Mouse (Mus musculus) intestine, embryonic 14.5 days (tissue): ENCODE measurements at regions not wholly inside any gene's neighbourhood (a gene's known extent, or its start where the extent isn't known, plus 50 kb on each side); places are given as distances from the start of the nearest gene placed in this dataset.
"Not testable (repeated sequence)": the region's sequence is repeated elsewhere in the genome, so short reads cannot be mapped to it uniquely, and the experiment has no call there.

ENCODE experiments used
- ATAC-seq: fragments of 200-750 bp; cut with Nextera tagmentation; replicated peaks from 2 replicates; pipeline ENCODE4 v1.8.0; 2017; ENCODE audit warnings: low read depth, moderate number of reproducible peaks, moderate TSS enrichment, moderate library complexity; ENCODE audit not compliant: low FRiP score, low TSS enrichment
- DNase-seq: peaks from one replicate; pipeline ENCODE4 v3.0.0-alpha.2; 2018; ENCODE audit warnings: low spot score
- H3K27ac ChIP-seq: fragments of 300-500 bp; sonication (generic); 2 replicates; pipeline ENCODE4 v1.5.1; 2014; ENCODE audit warnings: low read depth, mild to moderate bottlenecking, control low read depth
- H3K27me3 ChIP-seq: fragments of 300-500 bp; sonication (generic); replicated peaks from 2 replicates; pipeline ENCODE4 v1.6.1; 2014; ENCODE audit warnings: low read length, control low read depth; ENCODE audit not compliant: control insufficient read depth, insufficient read depth
- H3K36me3 ChIP-seq: fragments of 300-500 bp; sonication (generic); 2 replicates; pipeline ENCODE4 v1.6.1; 2014; ENCODE audit warnings: low read length, control low read depth; ENCODE audit not compliant: control insufficient read depth, insufficient read depth
- H3K4me1 ChIP-seq: fragments of 300-500 bp; sonication (generic); replicated peaks from 2 replicates; pipeline ENCODE4 v1.6.1; 2014; ENCODE audit warnings: low read length, control low read depth, mixed read lengths; ENCODE audit not compliant: control insufficient read depth, insufficient read depth
- H3K4me2 ChIP-seq: fragments of 300-500 bp; sonication (generic); 2 replicates; pipeline ENCODE4 v1.6.1; 2014; ENCODE audit warnings: low read length
- H3K4me3 ChIP-seq: fragments of 300-500 bp; sonication (generic); 2 replicates; pipeline ENCODE4 v1.5.1; 2014; ENCODE audit warnings: low read depth, low read length, control low read depth, mixed read lengths
- H3K9ac ChIP-seq: fragments of 300-500 bp; sonication (generic); 2 replicates; pipeline ENCODE4 v1.6.1; 2014; ENCODE audit warnings: mild to moderate bottlenecking, low read length
- H3K9me3 ChIP-seq: fragments of 300-500 bp; sonication (generic); 2 replicates; pipeline ENCODE4 v1.6.1; 2016; ENCODE audit warnings: low read length, control low read depth; ENCODE audit not compliant: control insufficient read depth
- WGBS: fragments of 180-500 bp; shearing (Covaris S2); extraction: QIAGEN DNeasy Blood & Tissue Kit; methylation state at CpG from one replicate; pipeline ENCODE4 v1.1.7; 2014; 5-methylcytosine and 5-hydroxymethylcytosine counted together

DNA sequence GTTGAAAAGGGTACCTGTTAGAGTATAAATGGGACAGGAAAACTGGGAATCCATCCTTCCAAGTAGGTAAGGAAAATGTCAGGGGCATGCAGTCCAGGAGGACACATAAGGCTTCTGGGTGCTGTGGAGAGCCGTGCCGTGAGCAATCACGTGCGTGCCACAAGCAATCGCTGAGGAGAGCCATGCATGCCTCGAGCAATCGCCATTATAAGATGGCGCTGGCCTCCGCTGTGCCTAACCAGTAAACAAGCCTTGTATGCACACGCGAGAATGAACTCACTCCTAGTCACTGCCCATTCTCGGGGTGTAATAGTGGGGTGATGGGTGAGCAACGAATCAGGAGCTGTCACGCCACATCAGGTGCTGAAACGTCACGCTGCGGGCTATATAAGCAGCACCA lies 210.0 kb downstream of the Rchy1 start:
- not testable (repeated sequence) for H3K27ac ChIP-seq, H3K4me2 ChIP-seq, H3K9me3 ChIP-seq, H3K36me3 ChIP-seq, H3K4me3 ChIP-seq, DNase-seq, ATAC-seq, H3K27me3 ChIP-seq, H3K9ac ChIP-seq
- H3K4me1 ChIP-seq: peaks cover 22% of the 10 kb centered on the region
- WGBS: 92% methylated on average over 17 of the region's 17 CpGs

DNA sequence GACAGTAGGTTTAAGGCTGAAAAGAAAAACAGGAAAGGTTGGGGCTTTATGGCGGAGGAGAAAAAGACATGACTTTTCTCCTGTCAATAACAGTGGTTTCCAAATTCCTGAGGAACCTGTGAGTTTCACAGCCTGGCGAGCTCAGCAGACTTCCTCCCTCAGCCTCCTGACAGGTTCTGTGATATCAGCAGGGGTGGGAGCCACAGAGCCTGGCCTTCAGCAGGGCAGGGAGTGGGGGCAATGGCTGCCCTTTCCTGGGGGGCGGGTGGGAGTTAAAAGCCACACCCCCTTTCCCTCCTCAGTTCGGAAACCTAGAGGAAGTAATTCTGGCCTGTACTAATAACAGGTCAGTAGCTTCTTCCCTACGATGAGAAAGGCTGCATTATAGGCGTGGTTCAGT lies 211.7 kb downstream of the Rchy1 start:
- Histone ChIP-seq H3K36me3 (no peaks in the 10 kb centered on the region), H3K27ac (no peak overlapping the region), H3K27me3 (no peaks in the 10 kb centered on the region), H3K4me3 (no peak overlapping the region), H3K9ac (no peak overlapping the region), H3K4me1 (peaks cover 21% of the 10 kb centered on the region), H3K4me2 (no peak overlapping the region), H3K9me3 (no peaks in the 10 kb centered on the region)
- no peak for DNase-seq
- 44% methylated on average over 6 of the region's 6 CpGs for whole genome bisulfite sequencing
- no peak for ATAC-seq

DNA sequence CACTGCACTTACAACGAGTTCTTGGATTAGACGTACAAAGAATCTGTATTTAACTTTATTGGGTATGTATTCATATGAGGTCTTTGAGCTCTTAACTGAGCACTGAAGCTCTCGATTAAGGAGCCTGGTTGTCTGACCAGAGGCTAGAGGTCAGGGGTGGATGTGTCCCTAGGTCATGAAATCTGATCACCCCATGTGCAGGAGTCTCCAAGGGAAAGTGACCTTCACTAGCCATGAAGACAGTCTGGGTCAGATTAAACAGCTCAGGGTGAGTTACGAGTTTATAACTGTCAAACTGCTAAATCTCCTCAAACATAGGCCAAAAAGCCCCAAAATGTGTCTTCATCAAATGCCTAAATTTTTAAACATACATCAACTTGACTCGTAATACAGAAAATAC lies 216.8 kb downstream of the Rchy1 start:
- Histone ChIP-seq H3K9me3 (no peaks in the 10 kb centered on the region), H3K4me1 (peaks cover 13% of the 10 kb centered on the region), H3K27me3 (0 out of 2 replicates have a peak, but pooled peaks cover 3% of the 10 kb centered on the region), H3K4me3 (no peak overlapping the region), H3K9ac (no peak overlapping the region), H3K4me2 (no peak overlapping the region), H3K36me3 (no peaks in the 10 kb centered on the region), H3K27ac (no peak overlapping the region)
- DNase-seq (no peak), ATAC-seq (no peak)
- WGBS: 50% methylated on average over 5 of the region's 5 CpGs

DNA sequence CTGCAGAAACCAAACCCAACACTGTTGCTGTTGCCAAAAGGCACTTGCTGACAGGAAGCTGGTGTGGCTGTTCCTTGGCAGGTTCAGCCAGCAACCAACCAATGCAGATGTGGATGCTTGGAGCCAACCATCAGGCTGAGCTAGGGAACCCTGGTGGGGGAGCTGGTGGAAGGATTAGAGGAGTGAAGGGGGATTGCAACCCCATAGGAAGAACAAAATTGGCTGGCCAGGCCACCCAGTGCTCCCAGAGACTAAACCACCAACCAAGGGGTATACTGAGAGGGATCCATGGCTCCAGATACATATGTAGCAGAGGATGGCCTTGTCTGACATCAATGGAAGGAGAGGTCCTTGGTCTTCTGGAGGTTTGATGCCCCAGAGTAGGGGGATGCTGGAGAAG lies 218.5 kb downstream of the Rchy1 start:
- Histone ChIP-seq H3K4me3 (no peak overlapping the region), H3K27ac (no peak overlapping the region), H3K36me3 (no peaks in the 10 kb centered on the region), H3K9ac (no peak overlapping the region), H3K9me3 (no peaks in the 10 kb centered on the region), H3K4me1 (peaks cover 12% of the 10 kb centered on the region), H3K27me3 (0 out of 2 replicates have a peak, but pooled peaks cover 3% of the 10 kb centered on the region), H3K4me2 (no peak overlapping the region)
- DNase-seq (no peak), ATAC-seq (no peak)

DNA sequence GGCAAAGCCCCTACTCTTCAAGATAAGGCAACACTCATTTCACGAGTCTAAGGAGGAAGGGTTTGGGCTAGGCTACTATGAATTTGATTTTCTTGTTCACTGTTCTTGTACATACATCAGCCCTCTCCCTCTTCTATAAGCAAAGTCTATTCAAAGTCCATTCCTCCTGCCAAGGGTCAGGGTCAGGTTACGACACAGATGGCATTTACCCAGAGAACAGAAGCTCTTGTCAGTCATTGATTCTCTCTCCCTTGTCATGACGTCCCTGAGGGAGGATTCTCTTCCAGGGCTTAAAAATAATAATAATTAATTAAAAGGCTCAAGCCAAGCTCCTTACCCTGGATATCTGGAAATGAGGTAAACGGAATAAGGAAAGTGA lies 222.7 kb downstream of the Rchy1 start:
- Histone ChIP-seq H3K9me3 (no peaks in the 10 kb centered on the region), H3K4me1 (peaks cover 18% of the 10 kb centered on the region), H3K4me2 (0 out of 2 replicates have a peak overlapping the region, but pooled peaks have one; percentile 7), H3K9ac (no peak overlapping the region), H3K27ac (peak overlapping the region; percentile 17; the same call in 1 of the 2 replicates), H3K36me3 (no peaks in the 10 kb centered on the region), H3K4me3 (no peak overlapping the region), H3K27me3 (no peaks in the 10 kb centered on the region)
- WGBS: 16% methylated on average over 4 of the region's 4 CpGs
- peak; percentile 44; the same call in 1 of the 2 replicates for ATAC-seq
- no peak for DNase-seq

DNA sequence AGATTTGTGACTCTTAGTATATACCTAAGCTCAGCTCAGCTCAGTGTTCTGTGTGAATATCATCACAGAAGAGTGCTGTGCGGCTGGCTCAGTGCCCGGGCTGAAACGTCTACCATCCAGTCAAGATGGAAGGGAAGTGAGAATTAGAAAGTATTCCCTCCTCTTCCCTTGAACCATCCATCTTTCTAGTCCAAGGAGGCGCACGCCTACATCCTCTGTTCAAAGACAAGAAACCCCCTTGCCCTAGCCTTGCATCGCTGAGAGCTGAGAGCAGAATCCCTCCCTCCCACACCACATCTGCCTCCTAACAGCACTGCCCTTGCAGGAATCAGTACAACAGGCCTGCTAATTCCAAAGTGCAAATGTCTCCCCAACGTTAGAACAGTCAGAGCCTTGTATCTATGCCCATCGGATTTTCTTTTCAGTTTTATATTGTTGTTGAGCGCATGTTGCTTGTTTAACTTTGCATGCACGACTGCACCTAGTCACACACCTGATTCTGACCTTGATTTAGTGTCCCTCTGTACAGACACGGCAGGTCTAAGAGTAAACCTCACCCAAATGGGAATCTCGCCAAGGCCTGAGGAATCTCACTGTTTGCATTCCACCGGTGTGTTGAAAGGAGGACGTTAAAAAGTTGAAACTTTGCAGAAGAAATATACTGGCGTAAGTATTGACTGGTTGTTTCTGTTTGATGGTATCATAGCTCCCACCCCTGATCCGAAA lies 222.2 kb downstream of the Parm1 start:
- Histone ChIP-seq H3K27ac (0 out of 2 replicates have a peak overlapping the region, but pooled peaks have one; percentile 17), H3K4me1 (peaks cover 18% of the 10 kb centered on the region), H3K9me3 (no peaks in the 10 kb centered on the region), H3K9ac (no peak overlapping the region), H3K36me3 (no peaks in the 10 kb centered on the region), H3K4me3 (no peak overlapping the region), H3K4me2 (0 out of 2 replicates have a peak overlapping the region, but pooled peaks have one; percentile 7), H3K27me3 (no peaks in the 10 kb centered on the region)
- DNase-seq (peak; percentile 72), ATAC-seq (peak; percentile 82)
- 15% methylated on average over 16 of the region's 16 CpGs for WGBS

DNA sequence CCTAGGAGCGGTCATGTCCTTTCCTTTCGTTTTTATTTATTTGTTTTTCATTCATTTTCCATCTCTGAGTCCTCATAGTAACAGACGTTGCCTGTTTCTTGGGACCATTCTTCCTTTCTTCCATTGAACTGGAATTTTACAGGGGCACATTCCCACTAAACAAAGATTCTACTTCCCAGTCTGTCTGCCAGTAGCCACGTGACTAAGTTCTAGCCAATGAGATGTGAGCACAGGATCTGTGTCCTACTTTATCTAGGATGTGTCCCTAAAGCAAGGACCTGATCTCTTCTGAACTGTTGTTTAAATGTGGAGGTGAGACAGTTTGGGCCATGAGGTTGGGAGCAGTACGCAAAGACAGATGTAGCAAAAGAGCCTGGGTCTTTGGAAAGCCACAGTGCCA lies 214.6 kb downstream of the Parm1 start:
- Histone ChIP-seq H3K9me3 (no peaks in the 10 kb centered on the region), H3K36me3 (no peaks in the 10 kb centered on the region), H3K27me3 (no peaks in the 10 kb centered on the region), H3K27ac (no peak overlapping the region), H3K4me1 (no peaks in the 10 kb centered on the region), H3K4me2 (no peak overlapping the region), H3K9ac (no peak overlapping the region), H3K4me3 (no peak overlapping the region)
- WGBS: 85% methylated on average over 5 of the region's 5 CpGs
- ATAC-seq (no peak), DNase-seq (no peak)

DNA sequence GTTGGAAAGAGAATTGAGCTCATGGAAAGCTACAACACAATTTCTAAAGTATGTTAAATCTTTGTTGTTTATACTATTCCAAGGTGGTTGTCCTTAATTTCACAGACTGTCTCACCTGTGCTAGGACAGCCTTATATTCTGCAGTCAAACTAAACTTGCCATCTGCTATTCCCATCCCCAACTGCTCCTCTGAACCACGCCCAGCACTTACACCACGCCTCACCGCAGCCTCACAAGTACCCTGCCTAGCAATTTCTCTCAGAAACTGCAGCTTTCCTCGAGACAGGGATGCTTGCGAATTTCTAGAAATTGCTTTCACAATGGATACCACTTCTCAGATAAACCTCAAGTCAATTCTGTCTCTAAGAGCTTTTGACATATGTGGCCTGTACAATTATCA lies 213.7 kb downstream of the Parm1 start:
- Histone ChIP-seq H3K9ac (no peak overlapping the region), H3K4me2 (no peak overlapping the region), H3K9me3 (no peaks in the 10 kb centered on the region), H3K4me1 (no peaks in the 10 kb centered on the region), H3K27ac (no peak overlapping the region), H3K4me3 (no peak overlapping the region), H3K27me3 (no peaks in the 10 kb centered on the region), H3K36me3 (no peaks in the 10 kb centered on the region)
- no peak for DNase-seq
- WGBS: 67% methylated on average over 5 of the region's 5 CpGs
- no peak for ATAC-seq

DNA sequence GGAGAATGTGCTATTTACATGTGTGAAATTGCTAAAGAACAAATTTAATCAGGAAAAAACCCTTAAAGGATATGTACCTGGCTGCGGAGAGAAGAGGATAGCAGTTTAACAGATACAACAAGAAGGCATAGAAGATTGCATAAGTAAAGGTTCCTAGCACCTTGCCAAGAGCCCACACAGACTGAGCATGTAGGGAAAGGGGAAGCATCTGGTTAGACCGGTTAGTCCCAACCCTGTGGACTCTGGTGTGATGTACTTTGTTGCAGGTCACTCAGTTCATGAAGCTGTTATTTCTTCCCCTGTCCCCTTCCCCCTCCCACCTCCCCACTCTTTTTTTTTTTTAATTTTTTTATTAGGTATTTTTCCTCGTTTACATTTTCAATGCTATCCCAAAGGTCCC lies 212.5 kb downstream of the Parm1 start:
- H3K27me3 ChIP-seq: no peaks in the 10 kb centered on the region
- ATAC-seq (no peak), DNase-seq (no peak)
- no peak overlapping the region for H3K4me2 ChIP-seq
- no peaks in the 10 kb centered on the region for H3K9me3 ChIP-seq
- no peak overlapping the region for H3K4me3 ChIP-seq
- H3K4me1 ChIP-seq: no peaks in the 10 kb centered on the region
- WGBS: 56% methylated on average over 3 of the region's 3 CpGs
- no peak overlapping the region for H3K9ac ChIP-seq
- H3K36me3 ChIP-seq: no peaks in the 10 kb centered on the region
- no peak overlapping the region for H3K27ac ChIP-seq
